Mouse (Mus musculus) midbrain, embryonic 16.5 days (tissue): ENCODE data around the gene 2210016L21Rik. TPM values are rescaled to one million over a fixed set of nuclear protein-coding genes. Genes with fewer than 3 reads are reported as not detected.
"Not testable (repeated sequence)": the region's sequence is repeated elsewhere in the genome, so short reads cannot be mapped to it uniquely, and the experiment has no call there.

Experiments used
- ATAC-seq: fragments of 200-750 bp; cut with Nextera tagmentation; 2 replicates; pipeline ENCODE4 v1.8.0; 2017; ENCODE audit warnings: moderate TSS enrichment
- H3K27ac ChIP-seq: fragments of 300-500 bp; sonication (generic); 2 replicates; pipeline ENCODE4 v1.5.1; 2014; ENCODE audit warnings: mild to moderate bottlenecking, low read length, mixed read lengths
- H3K27me3 ChIP-seq: fragments of 300-500 bp; sonication (generic); 2 replicates; pipeline ENCODE4 v1.6.1; 2014; ENCODE audit warnings: low read depth, low read length, mixed read lengths; ENCODE audit not compliant: control insufficient read depth, insufficient read depth
- H3K36me3 ChIP-seq: fragments of 300-500 bp; sonication (generic); 2 replicates; pipeline ENCODE4 v1.6.1; 2014; ENCODE audit warnings: mild to moderate bottlenecking, low read length, moderate library complexity, mixed read lengths; ENCODE audit not compliant: control insufficient read depth, insufficient read depth
- H3K4me1 ChIP-seq: fragments of 300-500 bp; sonication (generic); 2 replicates; pipeline ENCODE4 v1.6.1; 2014; ENCODE audit warnings: mild to moderate bottlenecking, low read length, mixed read lengths; ENCODE audit not compliant: control insufficient read depth, insufficient read depth
- H3K4me2 ChIP-seq: fragments of 300-500 bp; sonication (generic); 2 replicates; pipeline ENCODE4 v1.6.1; 2014; ENCODE audit warnings: mild to moderate bottlenecking, low read length, mixed read lengths
- H3K4me3 ChIP-seq: fragments of 300-500 bp; sonication (generic); 2 replicates; pipeline ENCODE4 v1.5.1; 2014; ENCODE audit warnings: low read depth, mild to moderate bottlenecking, low read length, moderate library complexity, mixed read lengths
- H3K9ac ChIP-seq: fragments of 300-500 bp; sonication (generic); 2 replicates; pipeline ENCODE4 v1.6.1; 2014; ENCODE audit warnings: low read depth, low read length, mixed read lengths
- H3K9me3 ChIP-seq: fragments of 300-500 bp; sonication (generic); replicated peaks from 2 replicates; pipeline ENCODE4 v1.6.1; 2014; ENCODE audit warnings: mild to moderate bottlenecking, low read length, mixed read lengths; ENCODE audit not compliant: control insufficient read depth, poor library complexity, severe bottlenecking
- WGBS: fragments of 180-500 bp; shearing (Covaris S2); extraction: QIAGEN DNeasy Blood & Tissue Kit; methylation state at CpG from one replicate; pipeline ENCODE4 v1.1.7; 2014; 5-methylcytosine and 5-hydroxymethylcytosine counted together
- polyA plus RNA-seq: library from polyadenylated mRNA; unstranded; fragments of >200 nt; fragmentation: Nextera tagmentation; extraction: Ambion mirVana; gene quantifications from 2 replicates; pipeline ENCODE4 v1.2.1, GENCODE M21; 2015

2210016L21Rik gene
- polyA plus RNA-seq, 1 experiment from 2014 or later = 132 TPM

DNA sequence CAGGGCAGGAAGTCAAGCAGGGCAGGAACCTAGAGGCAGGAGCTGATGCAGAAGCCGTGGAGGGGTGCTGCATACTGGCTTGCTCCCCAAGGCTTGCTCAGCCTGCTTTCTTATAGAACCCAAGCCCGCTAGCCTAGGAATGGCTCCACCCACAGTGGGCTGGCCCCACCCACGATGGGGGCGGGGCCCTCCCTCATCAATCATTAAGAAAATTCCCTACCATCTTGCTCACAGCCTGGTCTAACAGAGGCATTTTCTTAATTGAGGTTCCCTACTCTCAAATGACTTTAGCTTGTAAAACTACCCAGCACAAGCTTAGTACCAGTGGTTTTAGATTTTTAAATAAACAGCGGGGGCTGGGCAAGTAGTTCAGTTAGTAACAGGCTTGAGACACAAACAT, 10.3 kb upstream of the 2210016L21Rik start:
- 66% methylated on average over 5 of the region's 5 CpGs for WGBS
- H3K4me3 ChIP-seq = no peak overlapping the region
- ATAC-seq = no peak
- no peaks in the 10 kb centered on the region for H3K36me3 ChIP-seq
- H3K4me1 ChIP-seq = no peaks in the 10 kb centered on the region
- H3K27me3 ChIP-seq = no peaks in the 10 kb centered on the region
- no peaks in the 10 kb centered on the region for H3K9me3 ChIP-seq
- no peak overlapping the region for H3K9ac ChIP-seq
- no peak overlapping the region for H3K27ac ChIP-seq
- H3K4me2 ChIP-seq = no peak overlapping the region

DNA sequence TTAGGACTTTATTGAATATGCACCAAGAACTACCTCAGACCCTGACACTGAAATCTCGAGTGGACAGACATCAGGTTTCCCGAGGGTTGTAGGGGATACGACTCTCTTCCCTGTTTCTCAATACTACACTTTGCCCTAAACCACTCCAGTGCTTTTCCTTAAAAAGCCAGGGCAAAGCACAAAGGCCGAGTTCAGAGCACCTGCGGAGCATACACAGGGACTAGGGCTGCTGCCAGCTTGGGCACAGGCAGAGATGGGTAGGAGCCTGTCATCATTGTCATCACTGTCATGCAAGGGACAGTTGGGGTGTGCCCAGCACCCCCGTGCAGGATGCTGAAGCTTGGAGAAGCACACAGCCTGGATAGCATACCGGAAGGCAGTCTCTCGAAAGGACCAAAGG, 8.8 kb upstream of the 2210016L21Rik start:
- Histone ChIP-seq H3K27ac (no peak overlapping the region), H3K4me2 (no peak overlapping the region), H3K4me3 (no peak overlapping the region), H3K4me1 (no peaks in the 10 kb centered on the region), H3K9ac (no peak overlapping the region), H3K9me3 (no peaks in the 10 kb centered on the region), H3K36me3 (no peaks in the 10 kb centered on the region), H3K27me3 (no peaks in the 10 kb centered on the region)
- ATAC-seq = no peak
- WGBS = 85% methylated on average over 8 of the region's 8 CpGs

DNA sequence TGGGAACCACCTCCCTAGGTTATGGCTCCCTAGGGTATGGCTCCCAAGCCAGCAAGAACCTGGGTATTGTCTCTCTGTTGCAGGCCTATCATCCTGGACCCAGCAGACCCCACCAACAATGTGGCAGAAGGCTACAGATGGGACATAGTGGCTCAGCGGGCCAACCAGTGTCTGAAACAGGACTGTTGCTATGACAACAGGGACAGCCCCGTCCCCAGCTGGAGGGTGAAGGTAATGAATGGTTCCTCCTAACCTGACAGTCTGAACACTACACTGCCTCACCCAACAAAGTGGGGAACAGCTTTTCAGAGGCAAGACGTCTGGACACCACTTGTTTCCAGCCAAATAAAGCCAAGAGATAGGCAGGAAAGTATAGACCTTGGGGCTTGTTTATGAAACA, 6.1 kb upstream of the 2210016L21Rik start:
- ATAC-seq = no peak
- WGBS = 19% methylated on average over 3 of the region's 3 CpGs
- H3K27me3 ChIP-seq = no peaks in the 10 kb centered on the region

DNA sequence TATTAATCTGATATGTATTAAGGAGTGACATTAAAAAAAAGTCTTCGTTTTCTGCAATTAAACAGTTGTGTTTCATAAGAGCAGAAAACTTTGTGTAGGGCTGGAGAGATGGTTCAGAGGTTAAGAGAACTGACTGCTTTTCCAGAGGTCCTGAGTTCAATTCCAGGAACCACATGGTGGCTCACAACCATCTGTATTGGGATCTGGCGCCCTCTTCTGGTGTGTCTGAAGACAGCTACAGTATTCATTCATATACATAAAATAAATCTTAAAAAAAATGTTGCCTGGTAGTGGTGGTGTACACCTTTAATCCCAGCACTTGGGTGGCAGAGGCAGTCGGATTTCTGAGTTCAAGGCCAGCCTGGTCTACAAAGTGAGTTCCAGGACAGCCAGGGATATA, 820 bp upstream of the 2210016L21Rik start:
- not testable (repeated sequence) for H3K4me2 ChIP-seq, H3K4me3 ChIP-seq, ATAC-seq

More for the DNA sequence above, 6.1 kb upstream of the 2210016L21Rik start:
- no peaks in the 10 kb centered on the region for H3K36me3 ChIP-seq
- H3K9ac ChIP-seq = no peak overlapping the region
- no peak overlapping the region for H3K4me3 ChIP-seq
- no peaks in the 10 kb centered on the region for H3K4me1 ChIP-seq
- no peak overlapping the region for H3K27ac ChIP-seq
- H3K4me2 ChIP-seq = no peak overlapping the region
- H3K9me3 ChIP-seq = no peaks in the 10 kb centered on the region

DNA sequence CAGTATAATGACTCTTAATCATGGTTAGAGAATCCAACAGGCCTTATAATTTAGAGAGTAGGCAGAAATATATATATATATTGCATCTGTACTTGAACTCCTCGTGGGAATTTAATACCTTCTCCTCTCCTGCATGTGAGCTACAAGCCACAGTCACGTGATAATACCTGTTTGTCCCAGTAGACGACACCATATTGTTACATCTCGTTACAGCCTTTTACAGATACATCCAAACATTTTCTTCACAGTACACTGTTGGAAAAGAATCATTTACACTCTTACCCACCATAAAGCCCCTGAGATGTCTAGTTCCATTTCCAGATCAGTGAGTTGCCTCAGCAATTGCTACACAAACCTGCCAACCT, 790 bp downstream of the 2210016L21Rik start:
- WGBS = 37% methylated on average over 4 of the region's 4 CpGs
- Histone ChIP-seq H3K9me3 (no peaks in the 10 kb centered on the region), H3K4me2 (peak overlapping the region; percentile 82), H3K9ac (peak overlapping the region; percentile 99), H3K36me3 (peaks cover 19% of the 10 kb centered on the region), H3K4me1 (peaks cover 11% of the 10 kb centered on the region), H3K27me3 (no peaks in the 10 kb centered on the region), H3K27ac (peak overlapping the region; percentile 94), H3K4me3 (peak overlapping the region; percentile 92)
- ATAC-seq = peak; percentile 10; the same call in 1 of the 2 replicates

More for the DNA sequence above, 820 bp upstream of the 2210016L21Rik start:
- peaks cover 11% of the 10 kb centered on the region for H3K4me1 ChIP-seq
- WGBS = 49% methylated on average over 3 of the region's 3 CpGs
- H3K36me3 ChIP-seq, H3K27me3 ChIP-seq, H3K9ac ChIP-seq, H3K27ac ChIP-seq, H3K9me3 ChIP-seq: not testable (repeated sequence)

DNA sequence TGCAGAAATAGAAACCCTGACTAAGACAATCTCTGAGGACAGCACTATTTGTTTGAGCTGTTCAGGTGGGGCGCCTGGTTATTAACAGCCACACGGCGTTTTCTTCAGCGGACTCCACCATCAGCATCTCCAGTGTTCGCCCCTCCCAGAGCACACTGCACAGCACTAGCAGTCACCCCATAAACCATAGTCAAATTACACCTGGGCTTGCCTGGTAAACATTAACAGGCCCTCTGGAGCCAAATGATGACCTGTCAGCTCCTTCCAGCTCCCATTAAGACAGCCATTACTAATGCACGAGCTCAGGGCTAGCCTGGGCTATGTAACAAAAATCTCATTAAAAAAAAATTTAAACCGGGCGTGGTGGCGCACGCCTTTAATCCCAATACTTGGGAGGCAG, 3.1 kb downstream of the 2210016L21Rik start:
- no peak overlapping the region for H3K4me2 ChIP-seq
- H3K9ac ChIP-seq = no peak overlapping the region
- no peak for ATAC-seq
- H3K4me3 ChIP-seq = no peak overlapping the region
- no peaks in the 10 kb centered on the region for H3K9me3 ChIP-seq
- no peak overlapping the region for H3K27ac ChIP-seq
- 96% methylated on average over 10 of the region's 10 CpGs for WGBS
- no peaks in the 10 kb centered on the region for H3K27me3 ChIP-seq
- H3K36me3 ChIP-seq = peaks cover 28% of the 10 kb centered on the region
- peaks cover 11% of the 10 kb centered on the region for H3K4me1 ChIP-seq

DNA sequence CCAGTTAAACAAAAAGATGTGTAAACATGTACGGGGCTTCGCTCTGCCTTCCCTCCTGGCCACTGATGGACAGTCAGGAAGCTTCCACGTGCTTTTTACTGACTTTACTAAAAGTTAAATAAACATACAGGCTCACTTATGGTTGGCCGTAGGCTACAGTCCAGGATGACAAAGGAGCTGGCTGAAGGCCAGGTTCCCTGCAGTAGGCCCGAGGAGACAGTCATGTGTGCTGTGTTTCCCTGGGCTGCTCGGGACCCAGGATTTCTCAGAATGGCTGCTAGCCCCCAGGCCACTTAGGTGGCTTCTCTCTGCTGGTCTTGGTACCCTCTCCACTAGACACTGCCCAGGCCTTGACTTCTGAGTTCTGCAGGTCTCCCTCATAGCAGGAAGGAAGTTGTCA, 6.9 kb downstream of the 2210016L21Rik start:
- Histone ChIP-seq H3K36me3 (peaks cover 28% of the 10 kb centered on the region), H3K4me1 (no peaks in the 10 kb centered on the region; the same call in 1 of the 2 replicates), H3K9me3 (no peaks in the 10 kb centered on the region), H3K9ac (no peak overlapping the region), H3K4me2 (no peak overlapping the region), H3K4me3 (no peak overlapping the region), H3K27me3 (no peaks in the 10 kb centered on the region), H3K27ac (no peak overlapping the region)
- WGBS = 68% methylated on average over 6 of the region's 6 CpGs
- ATAC-seq = no peak

DNA sequence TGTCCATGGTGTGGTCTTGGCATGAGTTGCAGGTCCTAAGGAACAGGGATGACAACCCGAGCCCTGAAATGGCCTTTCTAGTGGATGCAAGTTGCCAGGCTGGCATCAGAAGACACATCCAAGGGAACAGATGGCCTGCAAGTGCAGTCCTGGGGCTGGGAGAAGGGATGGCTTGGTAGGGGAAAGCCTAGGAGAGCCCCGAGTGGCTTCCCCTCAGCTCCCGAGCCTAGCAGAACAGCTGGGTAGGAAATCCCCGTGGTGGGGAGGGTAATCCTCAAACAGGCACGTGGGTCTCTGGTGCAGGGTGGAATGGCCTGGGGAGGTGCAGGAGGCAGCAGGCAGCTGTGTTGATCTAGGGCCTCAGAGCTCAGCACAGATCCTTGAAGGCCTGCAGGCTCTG, 7.4 kb downstream of the 2210016L21Rik start:
- H3K4me3 ChIP-seq = no peak overlapping the region
- WGBS = 51% methylated on average over 5 of the region's 5 CpGs
- H3K9me3 ChIP-seq = no peaks in the 10 kb centered on the region
- H3K9ac ChIP-seq = no peak overlapping the region
- ATAC-seq = no peak
- H3K27me3 ChIP-seq = no peaks in the 10 kb centered on the region
- no peak overlapping the region for H3K4me2 ChIP-seq
- H3K4me1 ChIP-seq = no peaks in the 10 kb centered on the region
- H3K36me3 ChIP-seq = peaks cover 28% of the 10 kb centered on the region
- H3K27ac ChIP-seq = no peak overlapping the region

DNA sequence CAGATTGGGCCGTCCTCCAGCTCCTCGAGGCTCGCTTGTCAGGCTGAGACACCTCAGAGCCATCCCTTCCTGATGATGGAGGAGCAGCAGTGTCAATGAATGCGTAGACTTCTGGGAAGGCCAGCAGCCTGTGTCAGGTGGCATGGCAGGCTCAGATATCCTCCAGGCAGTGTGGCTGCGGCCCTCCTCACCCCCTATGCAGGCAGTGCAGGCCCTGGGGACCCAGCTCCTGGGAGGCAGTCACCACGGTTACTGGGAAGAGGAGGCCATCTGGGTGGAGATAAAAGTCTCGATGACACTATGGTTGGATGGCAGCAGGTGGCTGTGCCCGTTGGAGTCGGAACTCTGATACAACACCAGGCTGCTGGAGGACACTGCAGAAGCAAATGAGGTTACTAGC, 7.9 kb downstream of the 2210016L21Rik start:
- WGBS = 76% methylated on average over 9 of the region's 9 CpGs
- no peaks in the 10 kb centered on the region for H3K4me1 ChIP-seq
- no peak overlapping the region for H3K27ac ChIP-seq
- ATAC-seq = no peak
- H3K9ac ChIP-seq = no peak overlapping the region
- no peak overlapping the region for H3K4me3 ChIP-seq
- H3K36me3 ChIP-seq = peaks cover 28% of the 10 kb centered on the region
- no peaks in the 10 kb centered on the region for H3K9me3 ChIP-seq
- no peak overlapping the region for H3K4me2 ChIP-seq
- no peaks in the 10 kb centered on the region for H3K27me3 ChIP-seq

DNA sequence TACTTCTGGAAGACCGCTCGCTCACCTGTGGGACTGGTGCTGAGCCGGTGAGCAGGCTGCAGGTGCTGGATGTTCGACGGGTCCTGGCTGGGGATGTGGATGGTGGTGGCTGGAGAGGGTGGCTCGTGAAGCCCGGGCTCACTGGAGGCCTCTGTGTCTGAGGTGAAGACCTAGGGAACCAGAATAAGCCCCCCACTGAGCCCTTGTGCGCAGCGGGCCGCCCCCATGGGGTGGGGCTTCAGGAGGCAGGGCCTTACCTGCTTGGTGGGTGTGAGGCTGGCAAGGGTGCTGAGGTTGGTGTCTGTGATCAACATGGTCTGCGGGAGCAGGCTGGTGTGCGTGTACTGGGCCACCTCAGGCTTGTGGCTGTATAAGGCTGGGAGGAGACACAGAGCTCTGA, 8.7 kb downstream of the 2210016L21Rik start:
- H3K9me3 ChIP-seq = no peaks in the 10 kb centered on the region
- WGBS = 50% methylated on average over 12 of the region's 12 CpGs
- H3K4me2 ChIP-seq = no peak overlapping the region
- H3K27ac ChIP-seq = no peak overlapping the region
- H3K36me3 ChIP-seq = peaks cover 28% of the 10 kb centered on the region
- H3K27me3 ChIP-seq = no peaks in the 10 kb centered on the region
- no peak for ATAC-seq
- H3K9ac ChIP-seq = no peak overlapping the region
- no peak overlapping the region for H3K4me3 ChIP-seq
- H3K4me1 ChIP-seq = no peaks in the 10 kb centered on the region
